Mouse (Mus musculus): ENCODE results near the gene Kdelc1. TPM values are rescaled to one million over a fixed set of nuclear protein-coding genes. Genes with fewer than 3 reads are reported as not detected.

The Kdelc1 gene
- total and polyA plus RNA-seq, 3 experiments, result 0.16 TPM; not detected in 2

- peaks cover 50 to 77% of the 10 kb centered on the region in 2 experiments for H3K36me3 ChIP-seq (replicated peaks in 1 of 2; ENCODE audit: control insufficient read depth in 1 of 2, insufficient read depth in 1 of 2, low read length in 1 of 2)
- no peak overlapping the region for H3K4me2 ChIP-seq (ENCODE audit: insufficient read depth, low read depth, poor library complexity, severe bottlenecking)
- in situ Hi-C loops (cut with MboI; ENCODE audit: low pct_ligation_motif_present, low pct_unique_long_range_greater_than_20kb, low sequenced_read_pairs) (no loop called here), dilution Hi-C loops (cut with MboI; ENCODE audit: extremely low pct_ligation_motif_present, extremely low pct_unique_long_range_greater_than_20kb, low sequenced_read_pairs) (no loop called here)
- no peaks in the 10 kb centered on the region for H3K79me2 ChIP-seq (replicated peaks; ENCODE audit: control insufficient read depth, extremely low read depth, insufficient read depth, poor library complexity, severe bottlenecking)
- TF ChIP-seq MEF2A (IDR thresholded peaks at IDR 0.05; ENCODE audit: borderline replicate concordance, low read depth, low read length) (peak; percentile 78; the same call in 1 of the 2 replicates), PAX5 (IDR thresholded peaks at IDR 0.05; ENCODE audit: low read length) (no peak), ZNF384 (IDR thresholded peaks at IDR 0.05; ENCODE audit: low read depth, low read length) (no peak), EP300 (IDR thresholded peaks at IDR 0.05; ENCODE audit: low read length) (peak; percentile 59), ETS1 (conservative IDR thresholded peaks at IDR 0.05; ENCODE audit: low read depth, low read length) (peak; percentile 30; the same call in 1 of the 2 replicates), ZMIZ1 (IDR thresholded peaks at IDR 0.05; ENCODE audit: low read depth, low read length) (no peak), CHD2 (IDR thresholded peaks at IDR 0.05; ENCODE audit: low read length) (no peak), E2F4 (IDR thresholded peaks at IDR 0.05; ENCODE audit: insufficient replicate concordance, low read depth, low read length) (no peak), POLR2A (IDR thresholded peaks at IDR 0.05; ENCODE audit: low read depth, low read length) (no peak), POLR2AphosphoS2 (IDR thresholded peaks at IDR 0.05; ENCODE audit: low read depth, low read length) (no peak), IRF4 (IDR thresholded peaks at IDR 0.05; ENCODE audit: low read depth, low read length) (peak; percentile 56), MYC (IDR thresholded peaks at IDR 0.05; ENCODE audit: low read depth, low read length) (no peak), BHLHE40 (IDR thresholded peaks at IDR 0.05; ENCODE audit: low read depth, low read length) (no peak), JUND (conservative IDR thresholded peaks at IDR 0.05; ENCODE audit: low read depth, low read length) (0 out of 2 replicates have a peak, but pooled peaks have one; percentile 14), ZC3H11A (IDR thresholded peaks at IDR 0.05; ENCODE audit: low read depth, low read length) (no peak), HCFC1 (IDR thresholded peaks at IDR 0.05; ENCODE audit: low read depth, low read length) (no peak), JUN (IDR thresholded peaks at IDR 0.05; ENCODE audit: insufficient read depth, low read depth, low read length) (peak; percentile 54; the same call in 1 of the 2 replicates), KAT2A (IDR thresholded peaks at IDR 0.05; ENCODE audit: insufficient replicate concordance, low read length) (no peak)
- peaks cover 6 to 20% of the 10 kb centered on the region in 2 experiments for H3K4me1 ChIP-seq (ENCODE audit: control insufficient read depth in 1 of 2, insufficient read depth in 2 of 2)
- no peak overlapping the region for H3K4me3 ChIP-seq (replicated peaks in 1 of 3; ENCODE audit: low read depth in 2 of 3, low read length in 2 of 3, poor library complexity in 1 of 3)
- peaks cover 7% of the 10 kb centered on the region for H3K9me3 ChIP-seq (replicated peaks; ENCODE audit: low read length)
- H3K9ac ChIP-seq (ENCODE audit: insufficient read depth, low read depth), result no peak overlapping the region
- no peaks in the 10 kb centered on the region for H3K27me3 ChIP-seq (replicated peaks)
- peak; percentile 58 for DNase-seq (ENCODE audit: extremely low read depth)
- H3K27ac ChIP-seq (ENCODE audit: insufficient read depth, low read depth), result no peak overlapping the region
Measured at GRCm38 (mm10) chr1:44162389-44162788, 43.8 kb upstream of the Kdelc1 start.

- TF ChIP-seq EP300 (IDR thresholded peaks at IDR 0.05; ENCODE audit: low read length), result 0 out of 2 replicates have a peak, but pooled peaks have one; percentile 35
- no peak for TF ChIP-seq POLR2A (IDR thresholded peaks at IDR 0.05; ENCODE audit: low read depth, low read length)
- peak; percentile 42; the same call in 1 of the 2 replicates for TF ChIP-seq IRF4 (IDR thresholded peaks at IDR 0.05; ENCODE audit: low read depth, low read length)
- no peak for TF ChIP-seq TCF12 (IDR thresholded peaks at IDR 0.05; ENCODE audit: low read depth, low read length)
- DNase-seq (ENCODE audit: extremely low read depth), result no peak
Measured at GRCm38 (mm10) chr1:44161818-44162217, 43.2 kb upstream of the Kdelc1 start.

More at GRCm38 (mm10) chr1:44161818-44162217, 43.2 kb upstream of the Kdelc1 start:
- no peaks in the 10 kb centered on the region for H3K27me3 ChIP-seq (replicated peaks)
- H3K36me3 ChIP-seq (replicated peaks in 1 of 2; ENCODE audit: control insufficient read depth in 1 of 2, insufficient read depth in 1 of 2, low read length in 1 of 2), result peaks cover 45 to 72% of the 10 kb centered on the region in 2 experiments
- no peak overlapping the region for H3K27ac ChIP-seq (ENCODE audit: insufficient read depth, low read depth)
- H3K4me3 ChIP-seq (replicated peaks in 1 of 3; ENCODE audit: low read depth in 2 of 3, low read length in 2 of 3, poor library complexity in 1 of 3), result no peak overlapping the region
- H3K4me2 ChIP-seq (ENCODE audit: insufficient read depth, low read depth, poor library complexity, severe bottlenecking), result no peak overlapping the region
- peaks cover 6 to 20% of the 10 kb centered on the region in 2 experiments for H3K4me1 ChIP-seq (ENCODE audit: control insufficient read depth in 1 of 2, insufficient read depth in 2 of 2)
- H3K79me2 ChIP-seq (replicated peaks; ENCODE audit: control insufficient read depth, extremely low read depth, insufficient read depth, poor library complexity, severe bottlenecking), result no peaks in the 10 kb centered on the region
- H3K9me3 ChIP-seq (replicated peaks; ENCODE audit: low read length), result peaks cover 7% of the 10 kb centered on the region
- dilution Hi-C loops (cut with MboI; ENCODE audit: extremely low pct_ligation_motif_present, extremely low pct_unique_long_range_greater_than_20kb, low sequenced_read_pairs), result no loop called here
- no peak overlapping the region for H3K9ac ChIP-seq (ENCODE audit: insufficient read depth, low read depth)
- in situ Hi-C loops (cut with MboI; ENCODE audit: low pct_ligation_motif_present, low pct_unique_long_range_greater_than_20kb, low sequenced_read_pairs), result no loop called here
